Mouse (Mus musculus) heart, adult 8-10 months (tissue): ENCODE data around the gene Scd3. TPM values are rescaled to one million over a fixed set of nuclear protein-coding genes. Genes with fewer than 3 reads are reported as not detected.
"Not testable (repeated sequence)": the region's sequence is repeated elsewhere in the genome, so short reads cannot be mapped to it uniquely, and the experiment has no call there.

Source experiments
- DNase-seq: peaks from one replicate; pipeline ENCODE4 v3.0.0; 2022; ENCODE audit warnings: low spot score
- total RNA-seq, 4 experiments: library from RNA; stranded (reverse); gene quantifications; 2 replicates each; pipeline ENCODE4 v1.2.4; 2022

The Scd3 gene
- total RNA-seq, 4 experiments from 2014 or later: 0.19 to 0.35 TPM; not detected in 2

DNA sequence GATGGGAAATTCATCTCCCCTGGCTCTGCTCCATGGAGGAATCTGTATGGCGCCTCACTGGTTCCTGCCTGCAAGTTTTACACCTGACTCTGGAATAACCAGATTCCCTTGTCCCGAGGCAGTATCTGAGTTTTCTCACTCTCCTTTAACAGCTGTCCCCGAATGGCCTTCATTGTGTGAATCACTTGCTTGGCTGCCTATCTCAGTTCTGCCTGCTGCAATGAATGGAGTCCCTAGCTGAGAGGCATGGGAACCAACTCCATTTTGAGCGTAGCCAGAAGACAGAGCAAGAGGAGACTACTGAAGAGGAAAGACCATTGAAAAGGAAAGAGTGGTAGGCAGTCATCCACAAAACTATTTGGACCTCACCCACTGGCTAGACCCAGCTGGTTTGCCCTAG is 70.6 kb downstream of the Scd3 start:
- no peak for DNase-seq

DNA sequence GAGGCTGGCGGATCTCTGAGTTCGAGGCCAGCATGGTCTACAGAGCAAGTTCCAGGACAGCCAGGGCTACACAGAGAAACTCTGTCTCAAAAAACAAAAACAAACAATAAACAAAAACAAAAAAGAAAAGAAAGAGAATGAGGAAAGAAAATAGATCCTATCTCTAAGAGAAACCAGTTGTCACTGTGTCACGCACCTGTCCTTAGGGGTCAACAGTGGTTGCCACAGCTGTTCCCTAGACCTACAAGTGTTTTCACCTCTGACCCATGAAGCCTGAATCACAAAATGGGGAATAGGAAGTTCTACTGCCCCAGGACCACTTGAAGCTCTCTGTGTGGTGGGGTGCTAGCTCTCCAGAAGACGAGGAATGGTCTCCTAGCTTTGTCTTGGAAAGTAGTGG is 71.4 kb downstream of the Scd3 start:
- no peak for DNase-seq

DNA sequence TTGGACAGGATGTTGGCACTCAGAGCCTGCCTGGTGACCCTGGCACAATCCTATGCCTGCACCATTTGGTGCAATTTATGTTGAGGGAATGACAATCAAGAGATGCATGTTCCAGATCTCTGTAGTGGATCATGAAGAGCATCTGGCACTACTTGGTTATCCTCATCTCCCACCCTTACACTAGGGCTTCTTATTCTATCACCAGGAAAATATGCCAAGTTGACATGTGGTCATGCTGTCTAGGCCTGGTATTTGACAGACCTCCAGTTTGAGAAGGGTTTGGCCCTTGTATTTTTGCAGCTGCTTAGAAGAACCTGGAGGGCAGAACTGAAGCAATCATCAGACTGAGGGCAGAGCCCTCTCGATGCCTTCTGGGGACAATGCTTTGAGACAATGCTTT is 72.3 kb downstream of the Scd3 start:
- DNase-seq: no peak

DNA sequence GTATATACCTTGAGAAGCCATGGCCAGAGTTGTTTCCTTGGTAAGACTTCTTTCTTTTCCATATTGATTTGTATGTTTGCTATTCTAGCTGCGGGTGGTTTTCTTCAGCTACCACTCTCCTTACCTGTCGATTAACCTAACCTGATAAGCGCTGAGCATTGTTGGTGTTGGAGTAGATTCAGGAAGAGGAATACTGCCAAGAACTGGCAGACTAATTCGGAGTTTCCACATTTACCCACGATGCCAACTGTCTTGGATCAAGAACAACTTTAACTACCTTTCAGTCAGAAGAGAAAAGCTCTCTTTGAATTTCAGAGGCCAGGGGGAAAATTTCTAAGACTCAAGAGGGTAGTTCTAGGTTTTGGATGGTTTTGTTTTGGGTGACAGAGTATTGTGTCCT is 73.8 kb downstream of the Scd3 start:
- no peak for DNase-seq

GRCm38 (mm10) chr19:44277931-44278330 is 74.9 kb downstream of the Scd3 start:
- no peak for DNase-seq

DNA sequence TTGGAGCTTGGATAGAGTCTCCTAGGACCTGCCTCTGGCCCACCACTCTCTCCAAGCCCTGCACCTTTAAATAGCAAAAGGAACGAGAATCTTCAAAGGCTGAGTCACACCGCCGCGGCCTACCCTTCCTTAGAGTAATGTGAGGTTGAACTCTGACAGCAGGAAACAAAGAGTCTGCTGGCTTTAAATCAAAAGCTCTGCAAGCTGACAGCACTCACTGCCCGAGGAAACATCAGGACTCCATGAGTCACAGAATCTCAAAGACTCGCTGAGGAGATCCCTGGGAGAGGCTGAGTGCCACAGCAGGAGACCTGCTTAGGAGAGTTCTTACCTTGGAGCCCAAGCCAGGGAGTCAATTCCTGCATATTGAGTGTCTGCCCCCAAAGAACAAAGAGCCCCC is 77.7 kb downstream of the Scd3 start:
- DNase-seq: no peak

DNA sequence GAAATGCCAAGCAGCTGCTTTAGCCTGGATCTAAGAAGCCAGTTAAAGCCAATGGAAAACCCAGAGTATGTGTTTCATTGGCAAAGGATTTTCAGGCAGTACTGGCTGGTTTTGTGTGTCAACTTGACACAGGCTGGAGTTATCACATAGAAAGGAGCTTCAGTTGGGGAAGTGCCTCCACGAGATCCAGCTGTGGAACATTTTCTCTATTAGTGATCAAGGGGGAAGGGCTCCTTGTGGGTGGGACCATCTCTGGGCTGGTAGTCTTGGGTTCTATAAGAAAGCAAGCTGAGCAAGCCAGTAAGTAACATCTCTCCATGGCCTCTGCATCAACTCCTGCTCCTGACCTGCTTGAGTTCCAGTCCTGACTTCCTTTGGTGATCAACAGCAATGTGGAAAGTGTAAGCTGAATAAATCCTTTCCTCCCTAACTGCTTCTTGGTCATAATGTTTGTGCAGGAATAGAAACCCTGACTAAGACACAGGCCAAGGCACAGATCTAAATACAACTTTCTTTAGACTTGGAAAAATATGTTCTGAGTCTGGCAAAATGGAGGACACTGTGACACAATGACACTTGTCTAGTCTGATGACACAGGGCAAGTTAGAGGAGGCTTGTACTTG is 78.9 kb downstream of the Scd3 start:
- not testable (repeated sequence) for DNase-seq

- no peak for DNase-seq
Observed at GRCm38 (mm10) chr19:44282534-44283156, 79.6 kb downstream of the Scd3 start.

GRCm38 (mm10) chr19:44283157-44284024 is 80.3 kb downstream of the Scd3 start:
- DNase-seq: no peak

- DNase-seq: peak; percentile 82
Observed at GRCm38 (mm10) chr19:44284025-44284695, 81.1 kb downstream of the Scd3 start.

DNA sequence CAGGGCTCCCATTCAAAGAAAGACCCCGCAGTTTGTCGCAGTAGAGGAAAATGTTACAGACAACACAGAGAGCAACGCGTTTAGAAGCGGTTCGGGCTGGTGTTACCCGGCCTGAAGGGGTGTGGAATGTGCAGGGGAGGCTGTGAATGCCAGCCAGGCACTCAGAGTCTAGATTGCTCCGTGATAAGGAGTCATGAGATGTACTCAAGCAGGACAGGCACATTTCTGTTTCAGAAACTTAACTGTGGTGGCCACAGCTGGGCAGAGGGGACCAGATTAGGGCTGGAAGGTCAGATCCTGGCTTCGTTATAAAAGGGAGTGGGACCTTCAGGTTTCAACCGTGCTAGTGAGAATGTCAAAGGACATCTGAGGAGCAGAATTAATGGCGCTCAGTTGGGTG is 81.7 kb downstream of the Scd3 start:
- DNase-seq: no peak

- DNase-seq: no peak
Observed at GRCm38 (mm10) chr19:44285554-44285953, 82.5 kb downstream of the Scd3 start.

- no peak for DNase-seq
Observed at GRCm38 (mm10) chr19:44286109-44286508, 83.0 kb downstream of the Scd3 start.

- no peak for DNase-seq
Observed at GRCm38 (mm10) chr19:44287415-44288110, 84.5 kb downstream of the Scd3 start.

GRCm38 (mm10) chr19:44292083-44292482 is 89.0 kb downstream of the Scd3 start:
- no peak for DNase-seq

- no peak for DNase-seq
Observed at GRCm38 (mm10) chr19:44292483-44292882, 89.4 kb downstream of the Scd3 start.

GRCm38 (mm10) chr19:44292941-44293768 is 90.1 kb downstream of the Scd3 start, which contains the start of gene Scd2:
Scd2 (plus strand) TSS chr19:44293674.
- no peak for DNase-seq
